ENCODE assay signal across 8 mouse cellular contexts in the genomic region with DNA sequence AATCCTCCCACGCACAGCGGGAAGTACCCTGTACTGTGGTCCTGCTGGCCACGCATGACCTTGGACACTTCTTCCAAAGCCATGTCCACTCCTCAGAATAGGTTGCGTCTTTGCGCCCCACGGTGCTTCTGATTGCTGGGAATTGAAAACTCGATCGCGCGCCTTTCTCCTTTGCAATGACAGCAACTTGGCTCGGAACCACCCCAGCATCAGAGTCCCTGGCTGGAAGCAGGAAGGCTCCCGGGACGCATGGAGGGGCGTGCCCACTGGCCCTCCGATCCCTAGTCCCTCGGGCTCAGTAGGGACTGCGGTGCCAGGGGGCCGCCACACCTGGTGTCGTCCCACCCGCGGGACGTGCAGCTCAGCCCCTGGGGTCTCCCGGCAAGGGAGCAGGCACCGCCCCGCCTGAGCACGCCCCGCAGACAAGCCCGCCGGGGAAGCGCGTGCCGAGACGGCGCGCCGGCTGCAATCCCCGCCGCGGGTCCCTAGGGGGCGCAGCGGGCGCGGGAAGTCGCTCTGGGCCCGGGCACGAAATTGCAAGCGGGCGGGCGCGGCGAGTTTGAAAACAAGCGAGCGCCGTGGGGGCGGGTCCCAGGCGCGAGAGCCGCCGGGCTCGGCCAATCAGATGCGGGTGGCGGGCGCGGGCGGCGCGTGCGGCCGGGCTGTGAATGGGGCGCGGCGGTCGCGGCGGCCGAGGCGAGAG. TPM values are rescaled to one million over a fixed set of nuclear protein-coding genes. Genes with fewer than 3 reads are reported as not detected.
DNase-seq lines count a peak whose midpoint lies in the region; ATAC-seq and TF ChIP-seq lines count a peak whose summit lies in the region.

A gene (plus strand): TSS at position 650 of the 703 bp plus-strand sequence.

- intact Hi-C loops in heart, postnatal 25 days (cut with DNase I) = loop anchor here (5.0 to 10.0 kb wide), 2 partner anchors 376 to 1076 kb away; no protein-coding TSS in a partner anchor

- no peaks in the 10 kb centered on the region for H3K9me3 ChIP-seq in forebrain, postnatal 0 days (ENCODE audit: low read length)
- no peaks in the 10 kb centered on the region for H3K9me3 ChIP-seq in liver, postnatal 0 days (ENCODE audit: low read length)
- H3K9me3 ChIP-seq in neural tube, embryonic 15.5 days (replicated peaks) = no peaks in the 10 kb centered on the region

- peaks cover 10% of the 10 kb centered on the region for H3K4me1 ChIP-seq in forebrain, postnatal 0 days (ENCODE audit: insufficient read depth)
- H3K4me1 ChIP-seq in liver, postnatal 0 days (ENCODE audit: insufficient read depth) = peaks cover 13% of the 10 kb centered on the region
- peaks cover 39% of the 10 kb centered on the region for H3K4me1 ChIP-seq in neural tube, embryonic 15.5 days
- H3K4me1 ChIP-seq in testis, adult 2 months (ENCODE audit: control insufficient read depth, insufficient read depth, low read length) = peaks cover 13% of the 10 kb centered on the region

- peak within 1 kb of the TSS; percentile 72 for H3K4me3 ChIP-seq in forebrain, postnatal 0 days (ENCODE audit: low read depth, low read length)
- peak within 1 kb of the TSS; percentile 55 for H3K4me3 ChIP-seq in liver, postnatal 0 days (ENCODE audit: low read depth, low read length)
- peak within 1 kb of the TSS; percentile 63 for H3K4me3 ChIP-seq in neural tube, embryonic 15.5 days (replicated peaks)
- peak within 1 kb of the TSS; percentile 88 for H3K4me3 ChIP-seq in testis, adult 2 months (ENCODE audit: control insufficient read depth, low read depth, low read length)

- TF ChIP-seq CTCF in forebrain, postnatal 0 days (IDR thresholded peaks at IDR 0.05; ENCODE audit: low read depth) = peak; percentile 87
- peak; percentile 70 for TF ChIP-seq CTCF in liver, postnatal 0 days (IDR thresholded peaks at IDR 0.05; ENCODE audit: low read depth)
- peak; percentile 81 for TF ChIP-seq CTCF in testis, adult 2 months (IDR thresholded peaks at IDR 0.05; ENCODE audit: control insufficient read depth, insufficient read depth, insufficient replicate concordance, low read depth, low read length)

- TF ChIP-seq EP300 in liver, postnatal 0 days (IDR thresholded peaks at IDR 0.05; ENCODE audit: low read depth) = no peak

- peaks cover 24% of the 10 kb centered on the region for H3K27me3 ChIP-seq in forebrain, postnatal 0 days (ENCODE audit: insufficient read depth, low read length)
- H3K27me3 ChIP-seq in liver, postnatal 0 days (ENCODE audit: insufficient read depth, low read length) = peaks cover 34% of the 10 kb centered on the region
- peaks cover 36% of the 10 kb centered on the region for H3K27me3 ChIP-seq in neural tube, embryonic 15.5 days (replicated peaks)
- no peaks in the 10 kb centered on the region for H3K27me3 ChIP-seq in testis, adult 2 months (ENCODE audit: control insufficient read depth, insufficient read depth, low read length)

- H3K36me3 ChIP-seq in forebrain, postnatal 0 days (ENCODE audit: insufficient read depth) = no peaks in the 10 kb centered on the region
- no peaks in the 10 kb centered on the region for H3K36me3 ChIP-seq in liver, postnatal 0 days (replicated peaks; ENCODE audit: insufficient read depth, low read length)
- no peaks in the 10 kb centered on the region for H3K36me3 ChIP-seq in neural tube, embryonic 15.5 days
- H3K36me3 ChIP-seq in testis, adult 2 months (ENCODE audit: control insufficient read depth, insufficient read depth, low read length) = no peaks in the 10 kb centered on the region

- H3K27ac ChIP-seq in forebrain, postnatal 0 days (ENCODE audit: low read depth, low read length) = no peak within 1 kb of the TSS
- H3K27ac ChIP-seq in liver, postnatal 0 days (ENCODE audit: low read depth) = no peak within 1 kb of the TSS
- H3K27ac ChIP-seq in neural tube, embryonic 15.5 days (replicated peaks) = peak within 1 kb of the TSS; percentile 72
- no peak within 1 kb of the TSS for H3K27ac ChIP-seq in testis, adult 2 months (ENCODE audit: control insufficient read depth, insufficient read depth, low read depth, low read length)

- under 1% methylated on average over 42 of the region's 77 CpGs for WGBS in forebrain, postnatal 0 days
- WGBS in liver, postnatal 0 days (ENCODE audit: insufficient replicate concordance) = 2% methylated on average over 48 of the region's 77 CpGs
- under 1% methylated on average over 67 of the region's 77 CpGs for WGBS in neural tube, embryonic 15.5 days

- ATAC-seq in forebrain, postnatal 0 days = peak; percentile 97
- ATAC-seq in liver, postnatal 0 days = peak; percentile 96
- ATAC-seq in neural tube, embryonic 15.5 days (ENCODE audit: low FRiP score) = peak; percentile 96

- peak within 1 kb of the TSS; percentile 95 for H3K4me2 ChIP-seq in forebrain, postnatal 0 days (ENCODE audit: low read depth)
- H3K4me2 ChIP-seq in liver, postnatal 0 days (ENCODE audit: low read depth, low read length) = peak within 1 kb of the TSS; percentile 88
- peak within 1 kb of the TSS; percentile 99 for H3K4me2 ChIP-seq in neural tube, embryonic 15.5 days

- peak within 1 kb of the TSS; percentile 58 for H3K9ac ChIP-seq in forebrain, postnatal 0 days
- peak within 1 kb of the TSS; percentile 58 for H3K9ac ChIP-seq in liver, postnatal 0 days (replicated peaks)
- H3K9ac ChIP-seq in neural tube, embryonic 15.5 days (replicated peaks) = peak within 1 kb of the TSS; percentile 77

- peak; percentile 93 for DNase-seq in ES-CJ7 (ENCODE audit: low read depth, low spot score)
- peak; percentile 89 for DNase-seq in cerebellum, adult 11-12 months
- DNase-seq in forebrain, postnatal 0 days = peak; percentile 98
- peak; percentile 87 for DNase-seq in heart, postnatal 25 days (ENCODE audit: low spot score)
- peak; percentile 93 for DNase-seq in layer of hippocampus, adult 11-12 months (ENCODE audit: low spot score)
- DNase-seq in liver, postnatal 0 days = peak; percentile 94

- TF ChIP-seq POLR2A in testis, adult 2 months (IDR thresholded peaks at IDR 0.05; ENCODE audit: control insufficient read depth, low read depth, low read length) = no peak

RNA-seq across cellular contexts. Expression of the gene that starts here (rescaled TPM):
- total RNA-seq in forebrain, postnatal 0 days (2014; rRNA removed) = 11.8 and 13.6 TPM in 2 replicates
- polyA plus RNA-seq in forebrain, postnatal 0 days (2015; fragmentation: Nextera tagmentation; extraction: Ambion mirVana) = 1.1 and 1.5 TPM in 2 replicates
- total RNA-seq in heart, postnatal 25 days (2021) = 1 to 10 TPM; 1.5 to 2.2 TPM
- 0.06 and 0.09 TPM in 2 replicates for polyA plus RNA-seq in liver, postnatal 0 days (2015; fragmentation: Nextera tagmentation; extraction: Ambion mirVana)
- polyA plus RNA-seq in neural tube, embryonic 15.5 days (2015; fragmentation: Nextera tagmentation; extraction: Ambion mirVana) = 2.7 TPM in 2 replicates
- 3.5 and 4.0 TPM in 2 replicates for polyA plus RNA-seq in testis, adult 2 months (2012; rRNA removed)

Comparison
In these comparisons a context has a peak if more than half of its experiments do, and no peak if none do; other contexts are left out.
1. Peak in DNase-seq, ATAC-seq, H3K4me3 ChIP-seq, H3K9ac ChIP-seq and H3K4me2 ChIP-seq in liver, postnatal 0 days; RNA of the gene not detected or under 1 TPM.